Mouse (Mus musculus) brain, adult 10 weeks (tissue): ENCODE data around the gene Dapp1. TPM values are rescaled to one million over a fixed set of nuclear protein-coding genes. Genes with fewer than 3 reads are reported as not detected.

Experiments
- polyA plus RNA-seq: library from polyadenylated mRNA; stranded (reverse); fragments of 350-450 nt; fragmentation: Illumina TruSeq; extraction: RNeasy Lipid Tissue Mini Kit (QIAGEN cat#74804); gene quantifications from one replicate; pipeline ENCODE4 v1.2.3, GENCODE M21; 2015; ENCODE audit warnings: low read depth, low replicate concordance

Dapp1 gene
- polyA plus RNA-seq = 4.3 TPM

GRCm38 (mm10) chr3:137981382-137981750 is at the start of gene Dapp1:
Gene Dapp1 (minus strand): TSS chr3:137981545.

GRCm38 (mm10) chr3:137918172-137918931 is 63.0 kb downstream of the Dapp1 start, which contains the start of gene Lamtor3:
Gene Lamtor3 (plus strand): TSS chr3:137918506.

Other genes starting within 250 kb of the Dapp1 start
- gene H2afz, start 117.1 kb downstream of the Dapp1 start, polyA plus RNA-seq = 398 TPM
- gene Dnajb14, start 113.9 kb downstream of the Dapp1 start, polyA plus RNA-seq = 30.3 TPM
- gene Lamtor3, start 63.0 kb downstream of the Dapp1 start, polyA plus RNA-seq = 134 TPM
- 0.74 TPM for gene 1110002E22Rik, start 83.5 kb upstream of the Dapp1 start, polyA plus RNA-seq
- 0.62 TPM for gene Gm5105, start 85.8 kb upstream of the Dapp1 start, polyA plus RNA-seq
- 9.3 TPM for gene Trmt10a, start 161.9 kb upstream of the Dapp1 start, polyA plus RNA-seq
- 7.4 TPM for gene Mttp, start 163.4 kb upstream of the Dapp1 start, polyA plus RNA-seq
- not detected for gene 4930579F01Rik, start 212.3 kb upstream of the Dapp1 start, polyA plus RNA-seq
- not detected for gene Adh7, start 236.2 kb upstream of the Dapp1 start, polyA plus RNA-seq